Mouse (Mus musculus) ES-E14 (cell line): ENCODE measurements around the gene Dstn.

Source experiments
- CHD2 ChIP-seq: IDR thresholded peaks from 2 replicates; pipeline ENCODE4 v1.6.1; 2014; ENCODE audit warnings: mild to moderate bottlenecking, low read depth, low read length, inconsistent platforms
- HCFC1 ChIP-seq: IDR thresholded peaks from 2 replicates; pipeline ENCODE4 v1.6.1; 2012; ENCODE audit warnings: low read length, inconsistent platforms, borderline replicate concordance; ENCODE audit not compliant: insufficient read depth
- MAFK ChIP-seq: IDR thresholded peaks from 2 replicates; pipeline ENCODE4 v1.6.1; 2014; ENCODE audit warnings: mild to moderate bottlenecking, low read depth, low read length, inconsistent platforms; ENCODE audit not compliant: insufficient read depth
- ZC3H11A ChIP-seq: IDR thresholded peaks from 2 replicates; pipeline ENCODE4 v1.6.1; 2012; ENCODE audit warnings: low read depth, mild to moderate bottlenecking, inconsistent platforms, low read length, borderline replicate concordance

GRCm38 (mm10) chr2:143925826-143926225, 10.7 kb downstream of the Dstn start:
- TF ChIP-seq CHD2 (no peak), ZC3H11A (no peak), HCFC1 (no peak), MAFK (no peak)
